Mouse (Mus musculus) kidney, adult 2 months (tissue): ENCODE results near the gene Gys2.

Experiments
- CTCF ChIP-seq: fragments of 200-500 bp; conservative IDR thresholded peaks from 2 replicates; pipeline ENCODE4 v1.5.1; 2011; ENCODE audit warnings: low read depth, mild to moderate bottlenecking, control low read depth, low read length, moderate library complexity, mixed read lengths; ENCODE audit not compliant: insufficient read depth, insufficient read length
- POLR2A ChIP-seq: fragments of 200-500 bp; IDR thresholded peaks from one replicate; pipeline ENCODE4 v1.6.1; 2011; ENCODE audit warnings: low read depth, low read length, control low read depth

DNA sequence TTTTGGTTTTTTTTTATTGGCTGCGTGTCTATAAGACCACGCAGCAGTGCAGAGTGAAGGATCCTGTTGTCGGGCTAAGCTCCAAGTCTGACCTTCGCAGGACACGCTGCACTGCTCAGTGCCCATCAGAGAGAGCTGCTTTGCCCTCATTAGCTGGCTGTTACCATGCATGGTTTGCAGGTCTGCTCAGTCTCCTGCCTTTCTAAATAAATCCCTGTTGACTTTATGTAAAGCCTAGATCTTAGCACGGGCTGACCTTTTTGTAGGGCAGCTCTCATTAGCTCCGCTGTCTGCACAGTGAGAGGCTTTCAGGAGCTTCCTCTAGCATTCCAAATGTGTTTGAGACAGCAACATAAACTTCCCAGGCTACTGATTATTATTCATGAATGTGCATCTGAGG is 14.9 kb downstream of the Gys2 start:
- TF ChIP-seq CTCF (no peak), POLR2A (no peak)
